Mouse (Mus musculus) retina, adult 2 months (tissue): Measurements from ENCODE around the gene Met.
A peak's percentile ranks its signal among the peaks of the same experiment; 100 is the strongest.

ENCODE experiments used
- DNase-seq: peaks from one replicate; pipeline ENCODE4 v3.0.0-alpha.2; 2012; ENCODE audit warnings: low read depth, low spot score

Gene Met

GRCm38 (mm10) chr6:17548786-17549185, 85.2 kb downstream of the Met start:
- no peak for DNase-seq

DNA sequence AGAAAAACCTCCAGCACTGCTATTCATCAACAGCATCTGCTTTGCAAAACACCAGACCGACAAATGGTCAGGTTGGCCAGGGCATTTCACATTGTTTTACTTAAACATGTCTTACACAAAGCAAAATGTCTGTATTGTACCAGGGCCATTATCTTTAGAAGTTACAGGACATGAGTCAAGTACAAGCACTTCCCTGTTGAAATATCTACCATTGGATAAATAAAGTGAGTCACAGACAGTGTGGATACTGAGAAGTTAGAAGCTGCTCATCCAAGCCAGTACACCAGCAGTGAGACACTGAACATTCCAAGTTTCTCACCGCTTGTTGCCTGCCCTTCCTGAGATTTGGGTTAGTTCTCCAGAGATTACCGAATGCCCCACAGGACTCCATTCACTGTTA, 86.0 kb downstream of the Met start:
- no peak for DNase-seq

GRCm38 (mm10) chr6:17554263-17554662, 90.7 kb downstream of the Met start:
- no peak for DNase-seq

DNA sequence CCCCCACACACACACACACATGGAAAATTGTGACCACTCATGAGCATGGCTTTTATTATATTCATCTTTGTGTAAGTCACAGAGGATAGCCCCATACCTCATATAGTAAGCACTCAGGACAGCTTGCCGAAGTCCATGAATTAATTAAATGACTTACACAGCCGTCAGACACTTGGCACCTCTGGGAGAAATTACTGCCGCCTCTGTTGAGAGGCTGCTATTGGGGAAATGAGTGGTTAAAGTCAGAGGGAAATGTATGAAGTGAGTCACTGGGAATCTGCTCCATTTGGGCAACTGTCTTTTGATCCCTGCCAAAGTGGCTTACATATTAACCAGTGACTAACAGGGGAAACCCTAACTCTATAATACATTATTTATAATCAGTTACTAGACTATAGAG, 91.2 kb downstream of the Met start:
- DNase-seq: no peak

- no peak for DNase-seq
These were observed 92.1 kb downstream of the Met start for GRCm38 (mm10) chr6:17555719-17556118.

DNA sequence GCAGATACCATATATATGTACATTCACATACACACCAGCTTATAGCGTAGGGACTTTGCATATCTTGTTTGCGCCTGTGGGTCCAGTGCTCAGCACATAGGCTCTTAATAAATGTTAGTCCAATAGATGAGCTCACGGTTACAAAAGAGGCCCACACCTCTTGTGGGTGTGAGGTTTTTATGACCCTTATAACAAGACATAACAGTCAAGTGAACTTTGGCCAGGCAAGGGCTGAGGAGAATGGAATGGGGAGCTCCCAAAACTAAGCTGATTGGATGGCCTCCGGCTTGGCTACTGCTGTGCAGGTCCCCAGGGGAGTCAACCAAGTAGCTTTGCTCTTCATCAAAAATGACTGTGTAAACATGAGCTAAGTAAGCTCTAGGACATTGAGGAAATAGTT, 96.1 kb downstream of the Met start:
- no peak for DNase-seq

GRCm38 (mm10) chr6:17561347-17561746, 97.7 kb downstream of the Met start:
- DNase-seq: no peak

GRCm38 (mm10) chr6:17561886-17562285, 98.3 kb downstream of the Met start:
- DNase-seq: no peak

DNA sequence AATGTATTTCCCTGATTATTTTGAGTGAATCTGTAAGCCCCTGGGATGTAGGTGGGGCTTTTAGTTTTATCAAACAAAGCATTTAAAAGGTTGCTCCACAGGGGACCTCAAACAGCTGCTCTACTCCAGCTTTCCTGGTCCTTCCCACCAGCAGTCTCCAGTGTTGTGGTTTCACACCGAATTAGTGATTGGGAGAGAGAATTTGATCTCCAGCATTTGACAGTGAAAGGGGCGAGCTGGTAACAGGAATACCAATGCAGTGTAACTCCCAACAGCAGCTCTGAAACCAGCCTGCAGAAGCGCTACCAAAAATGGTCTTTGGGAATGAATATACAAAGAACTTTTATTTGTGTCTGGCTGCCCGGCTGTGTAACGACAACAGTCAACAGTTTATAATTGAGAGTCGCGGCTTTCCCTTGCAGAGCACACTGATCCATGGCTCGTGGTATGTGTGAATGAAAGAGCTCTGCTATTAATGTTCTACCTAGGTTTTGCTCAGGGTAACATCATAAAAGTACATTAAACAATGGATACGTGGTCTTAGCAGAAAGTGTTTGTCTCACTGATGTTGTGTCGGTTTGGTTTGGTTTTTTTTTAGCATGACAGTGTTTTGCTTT, 99.0 kb downstream of the Met start:
- DNase-seq: no peak

DNA sequence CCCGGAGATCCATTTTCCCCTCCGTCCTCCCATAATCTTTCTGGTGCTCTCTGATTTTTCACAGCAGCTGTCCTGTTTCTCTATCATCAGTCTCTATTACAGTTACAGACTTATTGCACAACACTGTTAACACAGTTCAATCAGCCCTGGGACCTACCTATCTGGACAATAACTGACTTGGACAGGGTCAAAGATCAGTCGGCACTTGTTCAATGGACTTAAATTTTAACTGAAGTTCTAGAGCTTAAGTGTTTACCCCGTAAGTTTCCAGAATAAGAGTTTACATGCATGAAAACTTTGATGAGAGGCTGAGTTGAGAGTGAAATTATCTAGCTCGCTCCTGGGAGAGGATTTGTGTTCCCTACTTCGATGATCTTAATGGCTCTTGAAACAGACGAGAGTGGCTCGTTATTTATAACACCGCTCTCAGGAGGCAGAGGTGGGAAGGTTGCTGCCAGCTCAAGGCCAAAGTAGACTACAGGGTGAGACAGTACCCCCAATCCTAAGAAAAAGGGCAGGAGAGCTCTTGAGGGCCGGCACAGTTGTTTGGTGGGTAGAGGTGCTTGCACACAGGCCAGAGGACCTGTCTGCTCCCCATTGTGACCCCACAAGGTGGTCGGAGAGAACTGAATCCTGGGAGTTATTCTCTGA, 105.2 kb downstream of the Met start:
- no peak for DNase-seq

DNA sequence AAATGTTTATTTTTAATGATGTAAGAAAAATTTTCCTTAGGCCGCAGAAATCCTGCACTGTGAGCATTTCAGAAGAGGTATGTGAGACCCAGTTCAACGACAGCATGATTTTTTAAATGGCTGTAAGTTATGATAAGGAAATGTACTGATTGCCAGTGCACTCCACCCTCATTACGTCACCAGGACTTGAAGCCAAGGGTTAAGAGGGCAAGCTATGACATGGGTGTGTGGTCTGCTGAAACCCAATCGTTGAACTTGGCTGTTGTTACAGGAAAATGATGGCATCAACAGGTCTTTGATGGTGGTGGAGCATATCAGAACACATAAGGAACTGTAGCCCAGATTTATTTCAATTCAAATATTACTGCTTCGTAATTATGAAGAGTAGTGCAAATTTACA, 109.6 kb downstream of the Met start:
- no peak for DNase-seq

GRCm38 (mm10) chr6:17573732-17574131, 110.1 kb downstream of the Met start:
- DNase-seq: no peak

DNA sequence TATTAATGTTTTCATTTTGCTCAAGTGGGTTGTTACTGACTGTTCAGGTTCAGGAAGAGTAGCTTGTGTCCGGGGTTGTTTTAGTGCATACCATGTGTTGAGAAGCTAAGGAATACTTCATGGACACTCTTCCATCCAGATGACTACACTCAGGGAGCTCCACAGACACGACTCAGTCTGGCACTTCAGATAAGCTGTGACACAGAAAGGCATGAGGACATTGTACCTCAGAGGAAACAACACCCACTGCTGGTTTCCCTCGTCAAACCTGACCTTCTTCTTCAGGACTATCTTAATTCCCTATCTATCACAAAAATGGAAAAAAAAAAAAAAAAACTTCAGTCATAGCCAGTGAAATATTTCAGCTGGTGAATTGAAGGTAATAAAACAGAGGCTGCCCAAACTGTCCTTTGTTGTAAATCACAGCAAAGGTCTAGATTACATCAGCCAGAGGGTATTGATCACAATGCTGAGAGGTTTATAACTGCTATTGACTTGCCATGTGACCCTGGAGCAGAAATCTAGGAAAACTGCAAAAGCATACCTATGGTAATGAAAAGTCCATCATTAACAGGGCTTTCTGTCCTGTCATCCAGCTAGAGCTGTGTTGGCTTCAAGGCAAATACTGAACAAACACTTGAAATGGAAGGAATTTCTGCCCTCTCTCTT, 114.6 kb downstream of the Met start:
- DNase-seq: no peak

DNA sequence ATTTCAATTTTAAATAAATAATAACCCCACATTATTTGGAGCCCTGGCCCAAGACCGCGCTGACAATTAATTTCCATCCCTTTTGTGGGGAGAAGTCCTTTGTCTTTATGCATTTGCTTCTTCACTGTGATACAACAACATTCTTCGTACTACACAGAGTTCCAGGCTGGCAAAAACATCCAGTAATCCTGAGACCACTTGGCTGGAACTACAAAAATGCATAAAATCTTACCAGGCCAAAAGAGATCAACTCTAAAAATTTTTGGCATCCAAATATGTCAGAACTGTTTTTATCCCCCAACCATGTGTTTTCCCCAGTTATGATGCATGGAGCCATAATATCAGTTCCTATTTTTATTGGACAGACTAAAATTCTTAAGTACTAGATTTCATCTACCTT, 116.7 kb downstream of the Met start:
- no peak for DNase-seq

DNA sequence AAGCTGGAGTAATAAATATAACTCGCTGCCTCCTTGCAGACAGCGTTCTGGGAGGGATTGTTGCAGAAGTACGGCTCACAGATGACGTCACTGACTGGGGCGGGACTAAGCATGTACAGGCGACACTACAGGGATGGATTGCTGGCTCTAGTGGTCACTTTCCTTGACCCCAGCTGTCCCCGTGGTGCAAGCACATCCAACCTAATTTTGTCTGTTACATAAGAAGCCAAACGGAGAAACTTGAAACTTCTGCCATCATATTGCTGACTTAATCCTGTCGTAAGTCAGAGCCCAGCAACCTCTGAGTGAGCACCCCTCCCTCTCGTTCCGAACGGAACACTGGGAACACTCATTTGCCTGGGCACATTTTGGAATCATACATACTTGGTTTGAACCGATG, 120.4 kb downstream of the Met start:
- peak; percentile 20 for DNase-seq

GRCm38 (mm10) chr6:17589049-17589952, 125.7 kb downstream of the Met start:
- peak; percentile 11 for DNase-seq

DNA sequence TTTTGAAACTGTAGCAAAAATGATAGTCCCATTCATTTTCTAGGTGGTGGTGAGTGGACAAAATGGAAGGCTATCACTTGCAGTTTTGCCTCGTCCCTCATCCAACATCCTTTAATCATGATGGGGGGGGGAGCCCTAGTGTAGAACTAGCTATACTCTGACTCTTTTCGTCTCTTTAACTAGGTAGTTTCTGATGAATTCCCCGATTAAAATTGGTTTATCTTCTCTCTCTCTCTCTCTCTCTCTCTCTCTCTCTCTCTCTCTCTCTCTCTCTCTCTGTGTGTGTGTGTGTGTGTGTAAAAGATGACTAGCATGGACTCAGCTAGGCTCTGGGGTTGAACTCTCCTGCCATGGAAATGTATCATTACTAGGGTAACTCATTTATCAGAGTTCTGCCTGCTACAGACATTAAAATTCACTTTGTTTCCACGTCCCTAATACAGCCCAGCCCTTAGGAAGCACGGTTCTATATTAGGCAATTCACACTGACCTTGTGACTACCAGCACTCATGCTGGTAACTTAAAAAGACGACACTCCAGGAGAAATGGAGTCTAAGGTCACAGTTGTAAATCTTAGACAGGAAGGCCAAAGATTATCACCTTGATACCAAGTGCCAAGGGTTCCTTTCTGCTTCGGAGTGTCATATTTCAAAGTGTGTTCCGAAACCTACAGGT, 126.5 kb downstream of the Met start:
- no peak for DNase-seq

GRCm38 (mm10) chr6:17593971-17594370, 130.4 kb downstream of the Met start:
- no peak for DNase-seq

- no peak for DNase-seq
These were observed 132.3 kb downstream of the Met start for GRCm38 (mm10) chr6:17595712-17596462.

GRCm38 (mm10) chr6:17599373-17599772, 135.8 kb downstream of the Met start:
- DNase-seq: no peak

DNA sequence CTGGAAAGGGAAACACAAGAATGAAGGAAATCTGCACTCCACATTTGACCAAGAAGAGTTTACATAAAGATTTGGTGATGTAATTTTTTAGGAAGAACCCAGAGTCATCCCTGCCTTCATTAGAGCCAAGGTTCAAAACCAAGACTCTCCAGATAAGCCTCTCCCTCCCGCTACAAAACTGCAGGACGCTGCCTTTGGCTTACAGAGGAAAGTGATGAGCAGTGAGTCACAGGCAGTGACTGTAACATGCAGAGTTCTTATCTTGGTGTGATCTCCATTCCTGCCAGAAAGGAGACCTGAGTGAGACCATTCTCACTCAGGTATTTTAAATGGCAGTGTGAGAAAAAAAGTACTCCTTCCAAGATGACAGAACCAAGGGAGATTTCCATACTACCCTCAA, 137.9 kb downstream of the Met start:
- DNase-seq: no peak
